ENCODE assay signal across 9 mouse cellular contexts in genomic region chr12:26311548-26311947, GRCm38 (mm10).
DNase-seq lines count a peak whose midpoint lies in the region; ATAC-seq lines count a peak whose summit lies in the region.
"Had no signal": no experiment of that assay in that cellular context is flagged by ENCODE, and none has a peak within 500 bp of the region (broad histone marks: within the 10 kb centered on the region; RNA-seq: fewer than 3 reads in every experiment).

No protein-coding gene starts in this region.

- ATAC-seq in inflammation-experienced regulatory T-cells, adult 6 months = peak; percentile 44
- ATAC-seq in megakaryocyte, adult 5-6 weeks (ENCODE audit: poor library complexity, severe bottlenecking) = peak; percentile 59

- intact Hi-C loops in heart, postnatal 10 days (cut with DNase I) = loop anchor here (10.0 kb wide), 1 partner anchor 447 kb away; no protein-coding TSS in a partner anchor
- intact Hi-C loops in heart, postnatal 25 days (cut with DNase I) = loop anchor here (10.0 kb wide), 1 partner anchor 1217 kb away; the partner anchor contains the start of gene Id2

- DNase-seq in heart, postnatal 10 days = peak; percentile 61 to 76
- DNase-seq in heart, postnatal 25 days (ENCODE audit: low spot score) = no peak
- peak; percentile 52 for DNase-seq in CD4-positive helper T cell, adult 2 months (ENCODE audit: low read depth, low spot score)
- DNase-seq in adrenal gland, postnatal 14 days = peak; percentile 51
- peak; percentile 42 for DNase-seq in embryo, embryonic 9.5 days (ENCODE audit: extremely low spot score)
- DNase-seq in spleen, postnatal 36 days (ENCODE audit: low spot score in 2 of 2) = peak; percentile 5 to 9
- DNase-seq: liver, embryonic 13.5 days had no signal
